Mouse (Mus musculus) ES-E14 (cell line): ENCODE results near the gene Igfbp1.

ENCODE experiments used
- CHD2 ChIP-seq: IDR thresholded peaks from 2 replicates; pipeline ENCODE4 v1.6.1; 2014; ENCODE audit warnings: mild to moderate bottlenecking, low read depth, low read length, inconsistent platforms
- HCFC1 ChIP-seq: IDR thresholded peaks from 2 replicates; pipeline ENCODE4 v1.6.1; 2012; ENCODE audit warnings: low read length, inconsistent platforms, borderline replicate concordance; ENCODE audit not compliant: insufficient read depth
- MAFK ChIP-seq: IDR thresholded peaks from 2 replicates; pipeline ENCODE4 v1.6.1; 2014; ENCODE audit warnings: mild to moderate bottlenecking, low read depth, low read length, inconsistent platforms; ENCODE audit not compliant: insufficient read depth

DNA sequence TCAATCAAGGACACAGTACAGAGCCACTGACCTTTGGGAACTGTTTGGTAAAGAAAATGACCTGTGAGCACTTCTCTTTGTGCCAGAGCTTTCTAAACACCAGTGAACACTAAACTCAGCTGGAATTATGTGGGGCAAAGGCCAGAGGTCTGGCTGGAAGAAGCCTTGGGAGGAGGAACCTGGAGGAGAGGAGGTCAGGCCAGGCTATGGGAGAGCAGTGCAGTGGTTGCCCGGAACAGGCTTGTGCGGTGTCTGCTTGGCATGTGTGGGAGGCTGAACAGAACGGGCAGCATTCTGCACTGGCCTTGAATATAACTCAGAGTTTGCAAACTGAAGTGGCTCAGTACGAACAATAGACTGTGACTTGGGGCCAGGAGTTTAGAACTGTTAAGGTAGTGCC lies 32.4 kb downstream of the Igfbp1 start:
- TF ChIP-seq MAFK: no peak
- no peak for TF ChIP-seq CHD2
- TF ChIP-seq HCFC1: no peak
